Mouse (Mus musculus) testis, adult 2 months (tissue): ENCODE data around the gene Mrpl33. TPM values are rescaled to one million over a fixed set of nuclear protein-coding genes. Genes with fewer than 3 reads are reported as not detected.

Source experiments
- H3K27ac ChIP-seq: fragments of 200-500 bp; 2 replicates; pipeline ENCODE4 v1.5.1; 2012; ENCODE audit warnings: low read depth, low read length; ENCODE audit not compliant: control insufficient read depth, insufficient read depth
- H3K27me3 ChIP-seq: fragments of 200-500 bp; 2 replicates; pipeline ENCODE4 v1.6.1; 2012; ENCODE audit warnings: mild to moderate bottlenecking, low read length, moderate library complexity; ENCODE audit not compliant: control insufficient read depth, insufficient read depth
- H3K36me3 ChIP-seq: fragments of 200-500 bp; 2 replicates; pipeline ENCODE4 v1.6.1; 2012; ENCODE audit warnings: mild to moderate bottlenecking, low read length; ENCODE audit not compliant: control insufficient read depth, insufficient read depth
- H3K4me1 ChIP-seq: fragments of 200-500 bp; 2 replicates; pipeline ENCODE4 v1.6.1; 2012; ENCODE audit warnings: low read length; ENCODE audit not compliant: control insufficient read depth, insufficient read depth
- H3K4me3 ChIP-seq: fragments of 200-500 bp; 2 replicates; pipeline ENCODE4 v1.5.1; 2012; ENCODE audit warnings: low read depth, mild to moderate bottlenecking, low read length, moderate library complexity, mixed read lengths; ENCODE audit not compliant: control insufficient read depth
- CTCF ChIP-seq: fragments of 200-500 bp; IDR thresholded peaks from 2 replicates; pipeline ENCODE4 v1.5.1; 2012; ENCODE audit warnings: low read depth, mild to moderate bottlenecking, inconsistent platforms, low read length, moderate library complexity; ENCODE audit not compliant: control insufficient read depth, insufficient read depth, insufficient replicate concordance
- POLR2A ChIP-seq: fragments of 200-500 bp; IDR thresholded peaks from 2 replicates; pipeline ENCODE4 v1.6.1; 2012; ENCODE audit warnings: low read depth, mild to moderate bottlenecking, inconsistent platforms, low read length, moderate library complexity; ENCODE audit not compliant: control insufficient read depth
- polyA plus RNA-seq: library from polyadenylated mRNA; depleted of rRNA; stranded (reverse); fragments of >200 nt; gene quantifications from 2 replicates; pipeline ENCODE4 v1.2.3, GENCODE M21; 2012

Gene Mrpl33
- polyA plus RNA-seq, 1 experiment, result 22.5 TPM

DNA sequence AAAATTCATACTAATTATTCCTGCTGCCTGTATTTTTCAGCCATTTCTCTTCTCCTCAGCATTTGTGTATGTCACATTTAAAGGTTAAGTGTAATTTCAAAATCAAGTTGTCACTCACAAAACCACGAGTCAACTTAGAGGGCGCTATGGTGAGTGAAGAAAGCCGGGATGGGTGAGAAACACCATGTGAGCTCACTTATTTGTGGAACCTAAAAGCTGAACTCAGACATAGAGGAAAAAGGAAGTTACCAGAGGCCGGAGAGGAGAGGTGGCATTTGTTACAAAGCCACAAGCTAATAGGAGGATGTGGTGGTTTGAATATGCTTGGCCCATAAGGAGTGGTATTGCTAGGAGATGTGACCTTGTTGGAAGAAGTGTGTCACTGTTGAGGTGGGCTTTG lies 83.4 kb downstream of the Mrpl33 start:
- TF ChIP-seq CTCF (no peak), POLR2A (no peak)

DNA sequence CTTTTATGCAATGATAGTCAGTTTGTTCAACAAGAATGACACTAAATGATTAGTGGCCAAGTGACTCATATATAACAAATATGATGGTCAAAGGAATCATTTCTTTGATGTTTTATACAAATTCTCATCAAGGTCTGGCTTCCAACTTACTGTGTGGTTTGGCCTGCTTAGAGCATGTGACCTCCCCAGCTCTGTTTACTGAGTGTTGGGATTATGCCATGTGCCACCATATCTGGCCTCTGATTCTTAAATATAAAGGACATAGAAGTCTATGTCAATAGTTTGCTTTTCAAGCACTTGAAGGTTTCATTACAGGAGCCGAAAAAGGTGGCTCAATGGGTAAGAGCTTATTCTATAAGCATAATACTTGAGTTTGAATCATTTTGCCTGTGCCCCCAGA lies 85.6 kb downstream of the Mrpl33 start:
- Histone ChIP-seq H3K36me3 (no peaks in the 10 kb centered on the region), H3K27me3 (no peaks in the 10 kb centered on the region), H3K4me3 (no peak overlapping the region), H3K27ac (no peak overlapping the region), H3K4me1 (no peaks in the 10 kb centered on the region)
- TF ChIP-seq POLR2A, result no peak
- no peak for TF ChIP-seq CTCF

More for the DNA sequence above, 83.4 kb downstream of the Mrpl33 start:
- H3K27ac ChIP-seq, result no peak overlapping the region
- H3K4me1 ChIP-seq, result no peaks in the 10 kb centered on the region
- H3K27me3 ChIP-seq, result no peaks in the 10 kb centered on the region
- H3K4me3 ChIP-seq, result no peak overlapping the region
- no peaks in the 10 kb centered on the region for H3K36me3 ChIP-seq

DNA sequence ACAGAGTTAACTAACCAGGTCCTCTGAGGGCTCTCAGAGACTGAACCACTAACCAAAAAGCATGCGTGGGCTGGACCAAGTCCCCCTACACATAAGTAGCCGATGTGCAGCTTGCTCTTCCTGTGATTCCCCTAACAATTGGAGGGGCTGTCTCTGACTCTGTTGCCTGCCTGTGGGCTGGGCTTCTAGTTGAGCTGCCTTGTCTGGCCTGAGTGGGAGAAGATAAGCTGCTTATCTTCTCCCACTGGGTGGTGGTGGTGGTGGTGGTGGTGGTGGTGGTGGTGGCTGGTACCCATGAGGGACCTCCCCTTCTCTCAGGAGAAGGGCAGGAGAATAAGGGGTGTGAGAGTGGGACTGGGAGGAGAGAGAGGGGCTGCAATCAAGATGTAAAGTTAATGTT lies 89.3 kb downstream of the Mrpl33 start:
- no peak for TF ChIP-seq CTCF
- TF ChIP-seq POLR2A, result no peak
- Histone ChIP-seq H3K4me3 (no peak overlapping the region), H3K36me3 (no peaks in the 10 kb centered on the region), H3K27ac (no peak overlapping the region), H3K27me3 (no peaks in the 10 kb centered on the region), H3K4me1 (no peaks in the 10 kb centered on the region)

DNA sequence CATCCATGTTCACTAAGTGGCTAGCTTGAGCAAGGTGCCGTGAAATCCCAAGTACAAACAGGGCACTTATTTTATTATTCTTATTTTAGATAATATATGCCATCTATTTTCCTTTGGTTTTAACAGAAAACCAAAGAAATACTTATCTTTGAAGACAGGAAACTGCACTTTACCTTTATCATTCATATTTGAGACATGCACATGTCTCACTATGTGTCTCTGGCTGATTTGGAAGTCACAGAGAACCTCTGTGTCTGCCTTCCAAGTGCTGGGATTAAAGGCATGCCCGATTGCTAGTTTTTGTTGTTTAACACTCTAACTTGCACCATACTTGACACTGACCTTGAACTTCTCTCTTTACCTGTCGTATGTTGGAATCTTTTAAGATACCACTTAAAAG lies 91.2 kb downstream of the Mrpl33 start:
- Histone ChIP-seq H3K4me1 (no peaks in the 10 kb centered on the region), H3K27ac (no peak overlapping the region), H3K27me3 (no peaks in the 10 kb centered on the region), H3K4me3 (no peak overlapping the region), H3K36me3 (no peaks in the 10 kb centered on the region)
- no peak for TF ChIP-seq CTCF
- TF ChIP-seq POLR2A, result no peak

DNA sequence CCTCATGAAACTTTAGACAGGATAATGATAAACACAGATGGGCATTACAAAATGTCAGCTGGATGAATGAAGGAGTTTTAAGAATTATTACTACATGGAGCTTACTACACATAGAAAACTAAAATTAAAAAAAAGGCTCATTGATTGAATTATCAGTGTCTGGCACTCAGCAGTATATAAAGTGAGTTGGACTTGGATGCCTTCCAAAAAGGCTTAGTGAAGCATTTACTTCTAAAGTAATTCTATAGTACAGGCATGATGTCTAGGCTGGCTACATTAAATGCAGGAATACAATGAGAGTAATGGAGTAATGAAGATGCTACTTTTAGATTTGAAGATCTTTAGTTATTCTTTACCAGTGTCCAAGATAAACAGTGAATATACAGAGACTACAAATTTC lies 96.5 kb downstream of the Mrpl33 start:
- no peaks in the 10 kb centered on the region; the same call in 1 of the 2 replicates for H3K4me1 ChIP-seq
- no peak for TF ChIP-seq POLR2A
- TF ChIP-seq CTCF, result no peak
- no peak overlapping the region for H3K4me3 ChIP-seq
- H3K27me3 ChIP-seq, result no peaks in the 10 kb centered on the region
- H3K27ac ChIP-seq, result no peak overlapping the region
- no peaks in the 10 kb centered on the region for H3K36me3 ChIP-seq

DNA sequence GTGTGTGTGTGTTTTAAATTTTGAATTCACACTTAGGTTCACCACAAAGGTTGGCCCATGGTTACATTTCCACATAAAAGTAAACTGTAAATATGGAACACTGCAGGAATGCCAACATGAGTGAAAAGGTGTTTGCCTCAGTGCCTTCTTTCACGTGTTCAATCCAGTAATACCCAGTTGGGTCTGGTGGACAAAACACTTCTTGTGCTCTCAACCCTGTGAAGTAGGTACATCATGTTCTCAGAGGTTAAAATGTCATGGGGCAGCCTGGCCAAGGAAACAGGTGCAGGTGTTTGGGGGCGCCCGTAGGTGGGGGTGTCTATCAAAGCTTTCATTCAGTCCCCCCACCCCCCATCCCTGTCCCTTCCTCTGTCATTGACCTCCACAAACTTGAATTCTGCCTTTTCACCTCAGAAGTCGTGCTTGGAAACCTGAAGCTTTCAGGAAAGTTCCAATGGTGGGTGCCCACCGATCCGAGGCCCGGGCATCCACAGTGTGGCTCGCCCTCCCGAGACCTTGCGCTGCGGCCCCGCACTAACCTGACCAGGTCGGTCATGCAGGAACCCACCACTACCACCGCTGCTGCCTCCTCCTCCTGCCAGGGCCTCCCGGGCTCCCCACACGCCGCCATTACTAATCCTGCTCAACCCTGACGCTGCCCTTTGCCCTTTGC lies 100.4 kb downstream of the Mrpl33 start, which contains the start of gene Rbks:
Gene Rbks (minus strand): TSS at position 657 of the 673 bp plus-strand sequence.
- H3K4me3 ChIP-seq, result peak within 1 kb of the TSS; percentile 96
- peak within 1 kb of the TSS; percentile 96 for H3K27ac ChIP-seq
- no peaks in the 10 kb centered on the region for H3K27me3 ChIP-seq
- no peaks in the 10 kb centered on the region; the same call in 1 of the 2 replicates for H3K4me1 ChIP-seq
- no peaks in the 10 kb centered on the region; the same call in 1 of the 2 replicates for H3K36me3 ChIP-seq
- TF ChIP-seq CTCF (no peak), POLR2A (no peak)

DNA sequence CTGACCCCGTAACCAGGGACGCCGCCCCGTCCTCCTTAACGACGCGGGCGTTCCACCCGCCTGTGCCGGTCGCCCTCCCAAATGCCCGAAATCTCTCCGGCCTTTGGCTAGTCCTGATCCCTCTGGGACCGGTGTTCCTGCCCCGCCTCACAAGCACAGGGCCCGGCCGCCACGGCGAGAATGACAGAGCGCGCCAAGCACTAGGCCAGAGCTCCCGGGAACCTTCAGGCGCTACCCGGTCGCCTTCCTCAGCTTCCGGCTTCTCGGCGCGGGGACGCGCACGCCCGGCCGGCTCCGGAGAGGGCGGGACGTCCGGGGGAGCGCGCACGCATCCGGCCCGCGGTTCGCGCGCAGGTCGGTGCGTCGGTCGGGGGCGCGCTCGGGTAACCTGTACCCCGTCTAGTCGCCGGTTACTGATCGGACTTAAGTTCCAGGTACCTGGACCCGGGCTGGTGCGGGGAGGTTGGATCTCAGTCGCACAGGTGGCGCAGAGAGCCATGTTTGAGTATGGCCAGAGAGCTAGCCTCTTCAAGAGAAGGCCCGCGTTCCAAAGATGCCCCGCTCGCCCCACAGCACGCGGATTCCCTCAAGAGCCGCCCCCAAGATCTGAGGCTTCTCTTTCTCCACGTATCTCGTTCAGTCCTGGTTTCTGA lies 101.0 kb downstream of the Mrpl33 start, which contains the start of gene Babam2:
Gene Babam2 (plus strand): TSS at position 41 of the 653 bp plus-strand sequence.
- no peaks in the 10 kb centered on the region; the same call in 1 of the 2 replicates for H3K4me1 ChIP-seq
- peak within 1 kb of the TSS; percentile 96 for H3K27ac ChIP-seq
- no peak for TF ChIP-seq CTCF
- TF ChIP-seq POLR2A, result no peak
- peak within 1 kb of the TSS; percentile 96 for H3K4me3 ChIP-seq
- H3K36me3 ChIP-seq, result no peaks in the 10 kb centered on the region; the same call in 1 of the 2 replicates
- no peaks in the 10 kb centered on the region for H3K27me3 ChIP-seq
